Mouse (Mus musculus): ENCODE results near the gene L3mbtl4. TPM values are rescaled to one million over a fixed set of nuclear protein-coding genes. Genes with fewer than 3 reads are reported as not detected.
"Not testable (repeated sequence)": the region's sequence is repeated elsewhere in the genome, so short reads cannot be mapped to it uniquely, and the experiment has no call there.

L3mbtl4 gene
- polyA plus RNA-seq, 1 experiment from 2014 or later = not detected

GRCm38 (mm10) chr17:68333382-68333781 lies 59.8 kb downstream of the L3mbtl4 start:
- Histone ChIP-seq H3K4me1 (replicated peaks; ENCODE audit: control insufficient read depth, insufficient read depth, low read length) (no peaks in the 10 kb centered on the region), H3K27ac (ENCODE audit: low read depth, low read length) (no peak overlapping the region), H3K4me2 (replicated peaks; ENCODE audit: low read depth, low read length) (no peak overlapping the region), H3K36me3 (ENCODE audit: control insufficient read depth, insufficient read depth, low read length) (no peaks in the 10 kb centered on the region), H3K9me3 (ENCODE audit: control insufficient read depth, low read length) (no peaks in the 10 kb centered on the region), H3K9ac (ENCODE audit: low read depth, low read length) (no peak overlapping the region), H3K4me3 (ENCODE audit: low read depth, low read length) (no peak overlapping the region), H3K27me3 (ENCODE audit: control insufficient read depth, insufficient read depth, low read length) (no peaks in the 10 kb centered on the region)
- ATAC-seq (ENCODE audit: low FRiP score) (no peak), DNase-seq (ENCODE audit: low spot score) (no peak)
- 43% methylated on average over 3 of the region's 3 CpGs for WGBS

- Histone ChIP-seq H3K4me3 (ENCODE audit: low read depth, low read length) (no peak overlapping the region), H3K36me3 (ENCODE audit: control insufficient read depth, insufficient read depth, low read length) (no peaks in the 10 kb centered on the region), H3K27me3 (ENCODE audit: control insufficient read depth, insufficient read depth, low read length) (no peaks in the 10 kb centered on the region), H3K27ac (ENCODE audit: low read depth, low read length) (no peak overlapping the region), H3K9ac (ENCODE audit: low read depth, low read length) (no peak overlapping the region), H3K4me2 (replicated peaks; ENCODE audit: low read depth, low read length) (no peak overlapping the region), H3K4me1 (replicated peaks; ENCODE audit: control insufficient read depth, insufficient read depth, low read length) (no peaks in the 10 kb centered on the region), H3K9me3 (ENCODE audit: control insufficient read depth, low read length) (no peaks in the 10 kb centered on the region)
- WGBS = 83% methylated on average over 3 of the region's 3 CpGs
- no peak for ATAC-seq (ENCODE audit: low FRiP score)
- no peak for DNase-seq (ENCODE audit: low spot score)
These were observed 65.4 kb downstream of the L3mbtl4 start for GRCm38 (mm10) chr17:68338917-68339553.

- 33% methylated on average over 1 of the region's 1 CpGs for WGBS
- Histone ChIP-seq H3K4me3 (ENCODE audit: low read depth, low read length) (no peak overlapping the region), H3K27ac (ENCODE audit: low read depth, low read length) (no peak overlapping the region), H3K9ac (ENCODE audit: low read depth, low read length) (no peak overlapping the region), H3K4me1 (replicated peaks; ENCODE audit: control insufficient read depth, insufficient read depth, low read length) (no peaks in the 10 kb centered on the region), H3K27me3 (ENCODE audit: control insufficient read depth, insufficient read depth, low read length) (no peaks in the 10 kb centered on the region), H3K36me3 (ENCODE audit: control insufficient read depth, insufficient read depth, low read length) (no peaks in the 10 kb centered on the region), H3K4me2 (replicated peaks; ENCODE audit: low read depth, low read length) (no peak overlapping the region), H3K9me3 (ENCODE audit: control insufficient read depth, low read length) (no peaks in the 10 kb centered on the region)
- ATAC-seq (ENCODE audit: low FRiP score) = no peak
- no peak for DNase-seq (ENCODE audit: low spot score)
These were observed 84.1 kb downstream of the L3mbtl4 start for GRCm38 (mm10) chr17:68357687-68358086.

DNA sequence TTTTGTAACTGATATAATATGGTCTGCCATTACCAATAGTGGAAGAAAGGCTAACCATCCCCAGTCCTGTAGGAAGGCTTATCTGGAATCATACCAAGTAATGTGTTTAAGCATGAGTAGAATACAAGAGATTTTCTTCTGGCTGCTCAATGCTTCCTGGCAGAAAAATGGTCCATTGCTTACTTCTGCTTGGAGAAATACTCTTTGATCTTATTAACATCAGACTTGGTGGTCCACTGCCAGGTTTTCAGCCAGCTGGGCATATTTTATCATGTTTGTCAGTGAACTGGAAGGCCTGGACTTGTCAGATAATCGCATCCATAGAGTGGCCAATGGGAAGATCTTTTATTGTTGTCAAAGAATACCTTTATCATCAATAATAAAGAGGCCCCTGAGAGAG lies 97.5 kb downstream of the L3mbtl4 start:
- H3K4me1 ChIP-seq (replicated peaks; ENCODE audit: control insufficient read depth, insufficient read depth, low read length) = no peaks in the 10 kb centered on the region
- H3K9me3 ChIP-seq (ENCODE audit: control insufficient read depth, low read length) = no peaks in the 10 kb centered on the region
- no peak overlapping the region for H3K4me2 ChIP-seq (replicated peaks; ENCODE audit: low read depth, low read length)
- H3K36me3 ChIP-seq (ENCODE audit: control insufficient read depth, insufficient read depth, low read length) = no peaks in the 10 kb centered on the region
- DNase-seq (ENCODE audit: low spot score) (no peak), ATAC-seq (ENCODE audit: low FRiP score) (no peak)
- 95% methylated on average over 1 of the region's 1 CpGs for WGBS
- no peak overlapping the region for H3K4me3 ChIP-seq (ENCODE audit: low read depth, low read length)
- no peak overlapping the region for H3K9ac ChIP-seq (ENCODE audit: low read depth, low read length)
- H3K27ac ChIP-seq (ENCODE audit: low read depth, low read length) = no peak overlapping the region
- no peaks in the 10 kb centered on the region for H3K27me3 ChIP-seq (ENCODE audit: control insufficient read depth, insufficient read depth, low read length)

DNA sequence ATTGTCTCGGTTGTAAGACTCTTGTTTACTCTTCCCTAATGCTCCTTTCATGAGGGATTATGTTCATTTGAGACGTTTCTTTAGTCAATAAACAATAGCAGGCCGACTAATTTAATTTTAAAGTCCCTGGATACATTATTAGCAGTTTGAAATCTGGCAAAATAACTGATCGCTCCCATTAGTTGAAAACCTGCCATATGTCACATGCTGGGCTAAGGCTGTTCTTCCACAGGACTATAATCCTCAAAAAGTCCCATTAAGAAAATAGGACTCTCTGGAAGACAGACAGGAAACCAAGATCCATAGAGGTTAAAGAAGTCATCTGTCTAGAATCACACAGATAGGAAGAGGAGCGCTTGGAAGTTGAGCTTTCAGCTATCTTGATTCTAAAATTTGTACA lies 114.9 kb downstream of the L3mbtl4 start:
- WGBS = 73% methylated on average over 5 of the region's 5 CpGs

DNA sequence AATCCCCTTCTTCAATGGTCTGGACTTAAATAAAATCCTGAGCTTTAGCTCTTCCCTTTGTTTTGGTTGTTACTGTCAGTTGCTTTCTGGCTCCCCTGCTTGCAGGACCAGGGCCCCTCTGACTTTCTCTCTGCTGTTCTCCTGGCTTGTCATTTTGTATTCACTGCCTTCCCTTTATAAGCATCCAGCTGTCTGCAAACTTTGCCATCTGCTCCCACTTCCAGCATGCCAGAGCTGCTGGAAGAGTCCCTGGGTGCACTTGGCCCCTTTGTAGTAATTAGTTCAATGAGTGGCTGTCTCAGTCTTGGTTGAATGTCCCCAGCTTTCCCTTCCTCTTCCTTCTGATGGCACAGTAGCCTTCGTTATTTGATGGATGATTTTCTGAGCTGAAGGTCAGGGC lies 132.4 kb downstream of the L3mbtl4 start:
- no peak overlapping the region for H3K4me3 ChIP-seq (ENCODE audit: low read depth, low read length)
- H3K36me3 ChIP-seq (ENCODE audit: control insufficient read depth, insufficient read depth, low read length) = no peaks in the 10 kb centered on the region
- H3K9ac ChIP-seq (ENCODE audit: low read depth, low read length) = no peak overlapping the region
- H3K4me2 ChIP-seq (replicated peaks; ENCODE audit: low read depth, low read length) = no peak overlapping the region
- no peaks in the 10 kb centered on the region for H3K9me3 ChIP-seq (ENCODE audit: control insufficient read depth, low read length)
- H3K27me3 ChIP-seq (ENCODE audit: control insufficient read depth, insufficient read depth, low read length) = no peaks in the 10 kb centered on the region
- 60% methylated on average over 1 of the region's 1 CpGs for WGBS
- ATAC-seq (ENCODE audit: low FRiP score) (no peak), DNase-seq (ENCODE audit: low spot score) (no peak)
- H3K27ac ChIP-seq (ENCODE audit: low read depth, low read length) = no peak overlapping the region
- no peaks in the 10 kb centered on the region for H3K4me1 ChIP-seq (replicated peaks; ENCODE audit: control insufficient read depth, insufficient read depth, low read length)

More for the DNA sequence above, 114.9 kb downstream of the L3mbtl4 start:
- Histone ChIP-seq H3K4me3 (ENCODE audit: low read depth, low read length) (no peak overlapping the region), H3K27ac (ENCODE audit: low read depth, low read length) (no peak overlapping the region), H3K4me2 (replicated peaks; ENCODE audit: low read depth, low read length) (no peak overlapping the region), H3K36me3 (ENCODE audit: control insufficient read depth, insufficient read depth, low read length) (no peaks in the 10 kb centered on the region), H3K27me3 (ENCODE audit: control insufficient read depth, insufficient read depth, low read length) (no peaks in the 10 kb centered on the region), H3K9me3 (ENCODE audit: control insufficient read depth, low read length) (no peaks in the 10 kb centered on the region), H3K9ac (ENCODE audit: low read depth, low read length) (no peak overlapping the region), H3K4me1 (replicated peaks; ENCODE audit: control insufficient read depth, insufficient read depth, low read length) (no peaks in the 10 kb centered on the region)
- DNase-seq (ENCODE audit: low spot score) (no peak), ATAC-seq (ENCODE audit: low FRiP score) (no peak)

DNA sequence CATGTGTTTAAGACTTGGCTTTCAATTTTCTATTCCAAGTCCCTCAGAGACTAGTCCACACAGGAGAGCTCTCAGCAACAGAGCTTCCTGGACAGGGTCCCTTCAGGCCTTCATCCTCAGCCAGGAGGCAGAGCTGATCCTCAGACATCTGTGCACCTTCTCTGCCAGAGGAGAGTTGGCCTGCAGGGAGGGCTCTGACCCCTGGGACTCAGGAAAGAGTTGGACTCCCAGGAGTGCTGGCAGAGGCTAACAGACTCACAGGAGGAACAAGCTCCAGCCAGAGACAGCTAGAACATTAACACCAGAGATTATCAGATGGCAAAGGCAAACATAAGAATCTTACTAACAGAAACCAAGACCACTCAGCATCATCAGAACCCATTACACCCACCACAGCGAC lies 133.5 kb downstream of the L3mbtl4 start:
- not testable (repeated sequence) for H3K36me3 ChIP-seq (ENCODE audit: control insufficient read depth, insufficient read depth, low read length); H3K4me2 ChIP-seq (replicated peaks; ENCODE audit: low read depth, low read length); H3K9ac ChIP-seq (ENCODE audit: low read depth, low read length); H3K27ac ChIP-seq (ENCODE audit: low read depth, low read length); H3K9me3 ChIP-seq (ENCODE audit: control insufficient read depth, low read length); H3K4me3 ChIP-seq (ENCODE audit: low read depth, low read length); H3K27me3 ChIP-seq (ENCODE audit: control insufficient read depth, insufficient read depth, low read length); DNase-seq (ENCODE audit: low spot score); ATAC-seq (ENCODE audit: low FRiP score); H3K4me1 ChIP-seq (replicated peaks; ENCODE audit: control insufficient read depth, insufficient read depth, low read length)
- 68% methylated on average over 1 of the region's 1 CpGs for WGBS

DNA sequence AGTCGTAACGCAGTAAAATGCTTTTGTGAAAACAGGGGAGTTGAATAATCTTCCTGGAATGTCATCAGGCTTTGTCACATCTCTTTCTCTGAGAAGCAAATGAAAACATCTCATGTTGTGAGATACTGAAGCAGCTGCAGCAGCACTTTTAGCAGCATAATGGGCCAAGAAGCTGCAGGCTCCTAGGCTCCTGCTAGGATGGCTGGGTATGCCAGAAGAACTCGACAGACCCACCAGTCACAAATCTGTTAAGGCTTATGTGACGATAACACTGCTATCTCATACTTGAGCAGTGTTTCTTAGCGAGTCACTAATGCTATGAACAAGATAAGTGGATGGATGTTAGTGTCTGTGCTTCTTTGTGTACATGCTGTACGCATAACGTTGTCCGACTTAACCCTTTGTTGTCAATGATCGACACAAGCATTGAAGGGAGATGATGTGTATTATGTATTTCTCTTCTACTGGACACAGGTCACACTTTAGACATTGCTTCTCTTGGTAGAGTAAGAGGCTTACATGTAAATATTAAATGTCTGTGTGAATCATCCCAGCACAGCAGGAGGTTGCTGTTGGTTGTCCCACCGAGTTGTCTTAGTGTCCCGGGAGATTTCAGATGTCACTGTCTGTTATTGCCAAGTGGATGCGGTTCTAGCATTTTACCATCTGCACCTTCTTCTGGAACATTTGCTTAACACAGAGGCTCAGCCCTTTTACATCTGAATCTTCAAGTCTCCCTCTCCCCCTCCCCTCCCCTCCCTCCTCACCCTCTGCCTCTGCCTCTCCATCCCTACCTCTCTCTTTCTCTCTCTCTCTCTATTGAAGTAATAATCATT lies 149.3 kb downstream of the L3mbtl4 start:
- Histone ChIP-seq H3K4me3 (ENCODE audit: low read depth, low read length) (no peak overlapping the region), H3K9ac (ENCODE audit: low read depth, low read length) (no peak overlapping the region), H3K4me1 (replicated peaks; ENCODE audit: control insufficient read depth, insufficient read depth, low read length) (no peaks in the 10 kb centered on the region), H3K4me2 (replicated peaks; ENCODE audit: low read depth, low read length) (no peak overlapping the region), H3K27me3 (ENCODE audit: control insufficient read depth, insufficient read depth, low read length) (no peaks in the 10 kb centered on the region), H3K27ac (ENCODE audit: low read depth, low read length) (no peak overlapping the region), H3K36me3 (ENCODE audit: control insufficient read depth, insufficient read depth, low read length) (no peaks in the 10 kb centered on the region), H3K9me3 (ENCODE audit: control insufficient read depth, low read length) (no peaks in the 10 kb centered on the region)
- DNase-seq (ENCODE audit: low spot score) (no peak), ATAC-seq (ENCODE audit: low FRiP score) (no peak)
- WGBS = 77% methylated on average over 12 of the region's 12 CpGs

DNA sequence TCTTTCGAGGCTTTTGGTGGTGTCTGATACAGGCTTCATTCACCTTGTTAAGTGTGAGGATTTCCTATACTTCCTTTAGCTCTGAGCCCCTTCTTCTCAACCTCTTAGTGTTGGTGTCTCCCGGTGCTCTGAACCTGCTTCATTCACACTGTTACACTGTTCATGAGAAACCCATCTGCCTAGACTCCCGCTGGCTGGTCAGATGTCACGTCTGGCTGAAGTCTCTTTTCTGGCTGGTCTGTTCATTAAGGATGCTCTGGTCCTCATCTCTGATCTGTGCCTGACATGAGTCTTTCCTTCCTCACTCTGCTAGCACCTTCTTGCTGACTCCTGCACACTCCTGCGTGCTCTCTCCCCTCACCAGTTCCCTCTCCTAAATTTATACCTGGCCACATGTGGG lies 160.0 kb downstream of the L3mbtl4 start:
- Histone ChIP-seq H3K27me3 (ENCODE audit: control insufficient read depth, insufficient read depth, low read length) (no peaks in the 10 kb centered on the region), H3K4me1 (replicated peaks; ENCODE audit: control insufficient read depth, insufficient read depth, low read length) (no peaks in the 10 kb centered on the region), H3K4me2 (replicated peaks; ENCODE audit: low read depth, low read length) (no peak overlapping the region), H3K9me3 (ENCODE audit: control insufficient read depth, low read length) (no peaks in the 10 kb centered on the region), H3K9ac (ENCODE audit: low read depth, low read length) (no peak overlapping the region), H3K36me3 (ENCODE audit: control insufficient read depth, insufficient read depth, low read length) (no peaks in the 10 kb centered on the region), H3K4me3 (ENCODE audit: low read depth, low read length) (no peak overlapping the region), H3K27ac (ENCODE audit: low read depth, low read length) (no peak overlapping the region)
- ATAC-seq (ENCODE audit: low FRiP score) (no peak), DNase-seq (ENCODE audit: low spot score) (no peak)
- whole genome bisulfite sequencing = 79% methylated on average over 5 of the region's 5 CpGs

All from hindbrain, embryonic 11.5 days (tissue).